Mouse (Mus musculus): ENCODE results near the gene 4933414I15Rik.

The 4933414I15Rik gene

DNA sequence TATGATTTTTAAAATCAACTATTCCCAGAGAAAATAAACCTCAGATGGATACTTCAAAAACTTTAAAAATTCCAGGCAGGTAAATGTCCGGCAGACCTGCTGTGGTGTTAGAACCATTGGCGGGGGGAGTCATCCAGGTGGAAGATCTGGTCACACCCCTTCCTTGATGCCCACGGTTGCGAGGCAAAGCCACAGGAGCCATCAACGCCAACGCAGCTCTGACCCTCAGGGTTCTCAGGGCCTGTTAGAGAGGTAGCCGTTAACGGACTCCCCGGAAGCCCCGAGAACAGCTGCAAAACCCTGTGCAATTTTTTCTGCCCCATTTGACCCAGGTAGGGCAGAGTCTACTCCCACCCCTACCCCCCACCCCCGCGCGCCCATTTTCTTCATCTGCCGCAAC lies at the start of gene 4933414I15Rik:
TSS of gene 4933414I15Rik (minus strand) at position 260 of the 400 bp plus-strand sequence.
- no peak for DNase-seq

DNA sequence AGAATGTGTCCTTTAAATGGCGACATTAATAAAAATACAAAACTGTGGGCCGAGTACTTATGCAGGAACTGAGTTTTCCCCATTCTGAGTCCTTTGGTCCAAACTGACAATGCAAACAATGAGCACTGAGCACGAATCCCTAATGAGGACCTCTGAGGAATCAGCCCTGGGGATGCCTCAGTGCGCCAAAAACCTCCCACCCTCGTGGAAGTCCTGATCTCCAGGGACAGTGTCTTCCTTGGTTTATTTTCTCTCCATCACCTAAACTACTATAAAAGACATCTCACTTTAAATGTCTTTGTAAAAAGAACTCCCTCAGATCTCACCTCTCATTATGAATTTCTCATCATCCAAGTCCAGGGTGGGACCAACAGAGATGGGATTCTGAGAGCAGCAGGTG lies 38.1 kb upstream of the 4933414I15Rik start, which contains the start of gene Olfr1377:
TSS of gene Olfr1377 (plus strand) at position 301 of the 400 bp plus-strand sequence.
- DNase-seq: no peak

- DNase-seq: peak; percentile 2 to 9
Measured at GRCm38 (mm10) chr11:50977216-50977615, 33.7 kb upstream of the 4933414I15Rik start.

DNA sequence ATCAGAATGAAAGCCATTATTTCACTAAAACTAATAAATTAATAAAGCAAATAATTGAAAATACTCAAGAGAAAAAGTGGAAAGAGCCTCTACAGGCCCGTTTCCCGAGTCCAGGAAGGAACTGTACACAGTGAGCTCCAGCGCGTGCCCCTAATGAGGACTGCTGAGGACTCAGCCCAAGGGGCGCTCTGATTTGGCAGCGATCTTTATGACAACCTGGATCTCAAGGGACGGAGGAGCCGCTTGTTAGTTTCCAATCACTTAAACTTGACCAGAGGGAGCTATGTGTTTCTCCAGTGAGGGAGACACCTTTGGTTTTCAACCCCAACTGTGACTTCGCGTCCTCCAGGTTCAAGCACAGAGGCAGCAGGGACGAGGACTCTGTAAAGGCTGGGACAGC lies 22.7 kb upstream of the 4933414I15Rik start, which contains the start of gene Olfr1378:
TSS of gene Olfr1378 (plus strand) at position 301 of the 400 bp plus-strand sequence.
- no peak for DNase-seq

- DNase-seq: no peak
Measured at GRCm38 (mm10) chr11:50964886-50965285, 21.3 kb upstream of the 4933414I15Rik start.

- no peak for DNase-seq
Measured at GRCm38 (mm10) chr11:50953665-50954064, 10.1 kb upstream of the 4933414I15Rik start, which contains the start of gene Prop1. Prop1 (minus strand) TSS chr11:50953765.

DNA sequence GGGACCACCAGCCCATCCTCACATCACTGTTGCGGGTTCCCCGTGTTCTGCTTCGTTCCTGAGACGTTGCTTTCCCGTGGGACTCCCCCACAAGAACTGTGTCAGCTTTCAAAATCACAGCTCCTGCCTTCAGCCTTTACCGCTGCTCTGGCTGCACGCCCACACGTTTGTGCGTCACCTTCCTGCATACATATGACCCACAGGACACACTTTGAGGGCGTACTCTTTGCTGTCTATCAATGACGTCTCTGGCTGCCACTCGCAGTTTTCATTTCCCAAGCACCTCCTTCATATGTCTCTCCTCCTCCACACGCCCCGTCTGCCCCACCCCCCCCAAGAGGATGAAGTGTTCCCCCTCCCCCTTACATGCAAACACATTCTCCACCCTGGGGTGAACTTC lies 8.7 kb upstream of the 4933414I15Rik start:
- no peak for DNase-seq

DNA sequence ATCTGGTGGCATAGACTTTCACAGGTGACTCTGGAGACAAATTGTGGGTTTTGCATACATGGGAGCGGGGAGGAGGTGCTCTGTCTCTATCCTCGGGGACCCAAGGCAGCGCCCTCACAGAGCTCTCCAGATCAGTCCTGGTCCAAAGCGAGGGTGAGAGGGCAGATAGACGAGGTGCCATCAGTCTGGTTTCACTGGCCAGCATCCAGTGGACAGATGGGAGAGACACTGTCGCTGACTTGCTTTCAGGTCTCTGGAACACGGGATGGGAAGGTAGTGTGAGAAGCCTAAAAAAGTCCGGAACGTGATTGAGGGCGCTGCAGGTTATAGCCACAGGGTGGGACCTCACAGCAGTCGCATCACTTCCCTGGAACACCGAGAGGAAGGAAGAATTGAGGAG lies 1.2 kb downstream of the 4933414I15Rik start:
- peak; percentile 30 to 52 for DNase-seq

- peak; percentile 65 to 70 for DNase-seq
Measured at GRCm38 (mm10) chr11:50939621-50940366, 3.8 kb downstream of the 4933414I15Rik start.

DNA sequence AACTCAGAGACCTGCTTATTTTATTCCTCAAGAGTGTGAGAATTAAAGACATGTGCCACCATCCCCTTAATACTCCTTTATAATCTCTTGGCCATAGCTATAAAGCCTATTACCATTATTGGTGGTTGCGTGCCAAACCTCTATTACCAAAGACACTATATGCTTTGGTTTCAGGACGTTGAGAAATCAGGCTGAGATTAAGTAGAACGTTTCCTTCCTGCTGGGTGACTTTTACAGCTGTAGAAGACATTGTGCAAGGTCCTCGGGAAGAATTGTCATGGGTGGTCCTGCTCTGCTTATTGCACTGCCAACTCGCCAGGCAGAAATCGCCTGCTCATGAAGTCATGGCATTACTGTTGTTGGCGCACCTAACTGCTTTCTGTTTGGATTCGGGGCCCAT lies 5.1 kb downstream of the 4933414I15Rik start:
- no peak for DNase-seq

GRCm38 (mm10) chr11:50932040-50932439 lies 11.5 kb downstream of the 4933414I15Rik start:
- DNase-seq: no peak

DNA sequence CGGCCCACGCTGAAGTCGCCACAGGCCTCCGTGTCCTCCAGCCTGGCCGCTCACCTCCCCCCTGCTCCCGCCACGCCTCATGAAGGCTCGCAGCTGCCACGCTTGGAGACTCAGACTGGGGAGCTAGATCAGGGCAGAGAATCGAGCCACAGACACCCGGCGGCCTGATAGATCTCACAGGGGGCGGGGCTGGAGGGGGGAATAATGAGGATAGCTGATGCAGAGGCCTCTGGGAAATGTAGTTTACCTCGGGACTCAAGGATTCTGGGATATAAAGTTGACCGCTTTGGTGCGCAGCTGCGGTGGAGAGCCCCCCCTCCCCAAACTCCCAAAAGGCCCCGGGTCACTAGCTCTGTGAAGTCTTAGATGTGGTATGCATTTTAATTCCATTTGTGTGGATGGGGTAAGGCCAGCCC lies 12.1 kb downstream of the 4933414I15Rik start, which contains the start of gene Zfp354b:
TSS of gene Zfp354b (minus strand) at position 183 of the 416 bp plus-strand sequence.
- DNase-seq: peak; percentile 89 to 91

GRCm38 (mm10) chr11:50931021-50931420 lies 12.5 kb downstream of the 4933414I15Rik start:
- no peak for DNase-seq

DNA sequence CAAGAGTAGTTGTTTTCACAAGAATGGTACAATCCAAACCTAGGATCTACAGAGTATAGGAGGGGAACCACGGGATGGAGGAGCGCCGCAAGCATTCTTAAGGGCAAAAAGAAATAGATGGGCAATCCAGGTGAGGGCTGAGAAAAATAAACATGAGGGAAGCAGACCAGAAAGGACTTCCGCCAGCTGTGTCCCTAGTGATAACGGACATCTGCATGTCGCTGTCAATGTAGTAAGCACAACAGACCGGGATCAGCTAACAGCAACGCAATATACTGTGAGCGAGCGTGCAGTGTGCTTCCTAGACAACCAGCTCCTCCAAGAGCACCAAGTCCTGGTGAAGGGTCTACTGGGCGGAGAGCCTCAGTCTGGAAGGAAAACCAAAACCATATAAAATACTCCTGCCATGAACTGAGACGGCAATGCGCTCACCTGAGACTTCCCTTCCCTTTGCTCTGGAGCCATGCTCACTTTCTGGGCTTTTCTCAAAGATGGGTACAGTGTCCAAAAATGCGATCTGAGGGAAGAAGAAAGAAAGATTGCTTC lies 13.0 kb downstream of the 4933414I15Rik start:
- peak in 1 of 2 experiments; percentile 18 for DNase-seq

- DNase-seq: peak; percentile 95 to 96
Measured at GRCm38 (mm10) chr11:50915671-50916320, 27.8 kb downstream of the 4933414I15Rik start, which contains the start of gene Zfp2. Zfp2 (minus strand) TSS chr11:50916165.

DNA sequence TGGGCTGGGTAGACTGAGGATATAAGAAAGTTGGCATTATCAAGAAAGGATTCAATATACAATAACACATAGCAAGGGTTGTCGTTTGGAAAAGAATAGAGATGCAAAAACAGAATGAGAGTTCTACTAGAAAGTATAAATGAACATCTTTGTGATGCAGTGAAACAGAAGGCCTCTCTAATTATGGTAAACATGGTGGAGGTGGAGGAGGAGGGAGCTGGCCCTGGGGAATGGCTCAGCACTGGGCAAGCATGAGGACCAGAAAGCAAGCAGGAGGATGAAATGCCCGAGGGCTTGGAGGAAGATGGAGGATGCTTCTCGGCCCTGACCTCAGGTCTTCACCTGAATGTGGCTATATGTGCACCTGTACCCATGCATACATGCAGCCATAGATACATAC lies 29.1 kb downstream of the 4933414I15Rik start:
- DNase-seq: no peak

DNA sequence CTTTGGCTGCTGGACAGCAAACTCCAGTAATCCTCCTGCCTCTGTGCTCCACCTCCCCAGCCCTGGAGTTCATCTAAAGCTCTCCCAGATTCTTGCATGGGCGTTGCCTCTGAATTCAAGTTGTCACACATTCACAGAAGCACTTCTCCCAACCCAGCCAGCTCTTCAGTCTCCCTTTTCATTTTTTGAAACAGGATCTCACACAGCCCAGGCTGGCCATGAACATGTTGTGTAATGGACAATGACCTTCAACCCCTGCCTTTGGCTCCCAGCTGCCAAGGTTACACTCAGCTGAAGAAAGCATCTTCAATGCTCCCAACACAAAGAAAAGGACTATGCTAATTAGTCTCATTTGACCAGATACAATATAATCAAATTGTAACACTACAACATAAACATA lies 30.3 kb downstream of the 4933414I15Rik start:
- DNase-seq: no peak

DNA sequence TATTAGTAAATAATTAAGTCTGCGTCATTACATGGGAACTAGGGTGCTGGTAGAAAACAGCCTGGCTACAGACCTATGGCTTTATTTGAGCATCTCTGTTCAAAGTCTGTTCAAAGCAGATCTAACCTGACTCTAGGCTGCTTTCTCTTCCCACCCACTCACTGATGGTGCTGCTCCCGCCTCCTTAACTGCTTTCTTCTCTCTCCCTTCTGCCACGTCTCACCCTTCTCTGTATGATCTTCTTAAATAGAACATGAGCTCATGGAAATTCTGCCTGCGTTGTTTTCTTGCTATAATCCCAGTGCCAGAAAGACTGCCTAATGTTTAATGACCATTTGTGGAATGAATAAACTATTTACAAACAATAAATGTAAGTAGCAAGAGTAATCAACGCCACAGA lies 35.4 kb downstream of the 4933414I15Rik start:
- DNase-seq: no peak

DNA sequence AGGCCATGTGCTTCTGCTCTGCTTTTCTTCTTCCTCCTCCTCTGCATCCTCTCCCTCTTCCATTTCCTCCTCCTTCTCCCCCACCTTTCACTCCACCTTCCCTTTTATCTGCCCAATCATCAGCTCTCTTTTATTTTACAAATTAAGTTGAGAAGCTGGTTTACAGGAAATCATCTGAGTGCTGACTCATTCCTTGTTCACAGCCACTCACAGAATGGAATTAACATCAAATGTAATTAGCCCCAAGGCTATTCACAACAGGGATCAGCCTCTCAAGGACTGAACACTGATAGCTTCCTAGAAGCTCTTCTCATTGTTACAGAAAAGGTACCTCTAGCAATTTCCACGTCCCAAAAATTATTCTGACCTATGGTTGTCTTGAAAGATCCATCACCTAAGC lies 46.2 kb downstream of the 4933414I15Rik start:
- DNase-seq: no peak

- no peak for DNase-seq
Measured at GRCm38 (mm10) chr11:50892441-50892840, 51.1 kb downstream of the 4933414I15Rik start.

Data from cerebellum, postnatal 14 days (tissue).